Mouse (Mus musculus) megakaryocyte, embryonic 14.5 days (primary cell): ENCODE data around the gene Got2.

Experiments
- FLI1 ChIP-seq: IDR thresholded peaks from 2 replicates; pipeline ENCODE4 v1.6.1; 2012; ENCODE audit warnings: low read length, inconsistent platforms, mixed read lengths
- GATA1 ChIP-seq: IDR thresholded peaks from 3 replicates; pipeline ENCODE4 v1.6.1; 2012; ENCODE audit warnings: mixed read lengths, low read length, inconsistent platforms, borderline replicate concordance

DNA sequence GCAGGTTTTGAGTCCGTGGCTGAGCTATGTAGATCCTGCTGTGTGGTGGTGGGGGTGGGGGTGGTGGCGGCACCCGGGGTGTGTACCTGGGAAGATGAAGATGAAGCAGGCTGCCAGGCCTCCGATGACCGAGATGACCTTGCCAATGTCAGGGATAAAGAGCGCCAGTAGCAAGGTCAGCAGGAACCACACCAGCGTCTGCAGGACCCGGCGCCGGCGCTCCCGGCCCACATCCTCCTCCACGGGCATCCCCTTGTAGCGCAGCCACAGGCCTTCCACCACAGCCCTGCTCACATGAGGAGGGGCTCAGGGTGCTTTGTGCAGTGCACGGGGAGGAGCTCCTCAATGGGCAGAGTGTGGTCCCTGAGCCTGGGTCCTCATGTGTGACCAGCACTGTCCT is 46.9 kb downstream of the Got2 start:
- no peak for TF ChIP-seq GATA1
- TF ChIP-seq FLI1, result no peak
